Mouse (Mus musculus) heart, adult 18-20 months (tissue): ENCODE results near the gene Ppp6r2. TPM values are rescaled to one million over a fixed set of nuclear protein-coding genes. Genes with fewer than 3 reads are reported as not detected.

ENCODE experiments used
- DNase-seq, 2 experiments: peaks; one replicate each; pipeline ENCODE4 v3.0.0; 2021 to 2022; ENCODE audit warnings: mixed read lengths in 1 of 2
- total RNA-seq, 2 experiments: library from RNA; stranded (reverse); gene quantifications; 2 replicates each; pipeline ENCODE4 v1.2.3; 2021

Gene Ppp6r2
- total RNA-seq, 2 experiments from 2014 or later = 75.1 to 76.9 TPM

GRCm38 (mm10) chr15:89181561-89182270, 29.6 kb upstream of the Ppp6r2 start:
- DNase-seq = peak in 1 of 2 experiments; percentile 33

GRCm38 (mm10) chr15:89182328-89182741, 29.0 kb upstream of the Ppp6r2 start:
- peak; percentile 67 to 80 for DNase-seq

- no peak for DNase-seq
Observed at GRCm38 (mm10) chr15:89182842-89183241, 28.5 kb upstream of the Ppp6r2 start.

GRCm38 (mm10) chr15:89184141-89184936, 27.0 kb upstream of the Ppp6r2 start:
- no peak for DNase-seq

- no peak for DNase-seq
Observed at GRCm38 (mm10) chr15:89184937-89185227, 26.5 kb upstream of the Ppp6r2 start.

GRCm38 (mm10) chr15:89195261-89195681, 16.1 kb upstream of the Ppp6r2 start:
- no peak for DNase-seq

- peak; percentile 96 for DNase-seq
Observed at GRCm38 (mm10) chr15:89195690-89196312, 15.6 kb upstream of the Ppp6r2 start.

GRCm38 (mm10) chr15:89196313-89196706, 15.0 kb upstream of the Ppp6r2 start, which contains the start of gene Dennd6b:
TSS of gene Dennd6b (minus strand) at chr15:89196496.
- DNase-seq = peak; percentile 97 to 98

- DNase-seq = no peak
Observed at GRCm38 (mm10) chr15:89197056-89197455, 14.3 kb upstream of the Ppp6r2 start.

GRCm38 (mm10) chr15:89207457-89207856, 3.9 kb upstream of the Ppp6r2 start:
- DNase-seq = no peak

GRCm38 (mm10) chr15:89209886-89210761, 1.2 kb upstream of the Ppp6r2 start:
- DNase-seq = peak; percentile 91 to 98

GRCm38 (mm10) chr15:89211716-89212461, 536 bp downstream of the Ppp6r2 start:
- peak in 1 of 2 experiments; percentile 23 for DNase-seq

GRCm38 (mm10) chr15:89212495-89212894, 1.1 kb downstream of the Ppp6r2 start:
- peak in 1 of 2 experiments; percentile 9 for DNase-seq

GRCm38 (mm10) chr15:89213517-89213916, 2.2 kb downstream of the Ppp6r2 start:
- DNase-seq = no peak

- no peak for DNase-seq
Observed at GRCm38 (mm10) chr15:89214953-89215352, 3.6 kb downstream of the Ppp6r2 start.

- DNase-seq = peak; percentile 75 to 79
Observed at GRCm38 (mm10) chr15:89215611-89216233, 4.4 kb downstream of the Ppp6r2 start.

- DNase-seq = peak; percentile 61 to 64
Observed at GRCm38 (mm10) chr15:89233586-89233985, 22.2 kb downstream of the Ppp6r2 start.

GRCm38 (mm10) chr15:89234052-89234451, 22.7 kb downstream of the Ppp6r2 start:
- DNase-seq = no peak

GRCm38 (mm10) chr15:89239751-89240392, 28.5 kb downstream of the Ppp6r2 start:
- DNase-seq = peak; percentile 17 to 27

GRCm38 (mm10) chr15:89241025-89241424, 29.7 kb downstream of the Ppp6r2 start:
- DNase-seq = no peak
